Mouse (Mus musculus): Measurements from ENCODE around the gene Cyb5b. TPM values are rescaled to one million over a fixed set of nuclear protein-coding genes. Genes with fewer than 3 reads are reported as not detected.

Gene Cyb5b
- polyA plus RNA-seq, 1 experiment, result 19.4 TPM

- TF ChIP-seq POLR2A (IDR thresholded peaks at IDR 0.05; ENCODE audit: borderline replicate concordance, control insufficient read depth, low read depth, low read length) (no peak), CTCF (IDR thresholded peaks at IDR 0.05; ENCODE audit: control insufficient read depth, insufficient read depth, low read length) (no peak)
- Histone ChIP-seq H3K4me3 (replicated peaks; ENCODE audit: control insufficient read depth, low read depth, low read length) (no peak overlapping the region), H3K27ac (ENCODE audit: control insufficient read depth, insufficient read depth, low read depth, low read length, poor library complexity) (no peak overlapping the region), H3K4me1 (ENCODE audit: control insufficient read depth, insufficient read depth, low read length) (peaks cover under 1% of the 10 kb centered on the region)
- WGBS, result 85% methylated on average over 5 of the region's 5 CpGs
Measured at GRCm38 (mm10) chr8:107167848-107168247, 17.4 kb downstream of the Cyb5b start.

GRCm38 (mm10) chr8:107172152-107172551 lies 21.7 kb downstream of the Cyb5b start:
- Histone ChIP-seq H3K4me1 (ENCODE audit: control insufficient read depth, insufficient read depth, low read length) (no peaks in the 10 kb centered on the region; the same call in 1 of the 2 replicates), H3K27ac (ENCODE audit: control insufficient read depth, insufficient read depth, low read depth, low read length, poor library complexity) (no peak overlapping the region), H3K4me3 (replicated peaks; ENCODE audit: control insufficient read depth, low read depth, low read length) (no peak overlapping the region)
- 85% methylated on average over 8 of the region's 8 CpGs for WGBS
- TF ChIP-seq CTCF (IDR thresholded peaks at IDR 0.05; ENCODE audit: control insufficient read depth, insufficient read depth, low read length) (no peak), POLR2A (IDR thresholded peaks at IDR 0.05; ENCODE audit: borderline replicate concordance, control insufficient read depth, low read depth, low read length) (no peak)

GRCm38 (mm10) chr8:107172969-107173645 lies 22.7 kb downstream of the Cyb5b start:
- H3K4me1 ChIP-seq (ENCODE audit: control insufficient read depth, insufficient read depth, low read length), result no peaks in the 10 kb centered on the region
- WGBS, result 85% methylated on average over 9 of the region's 9 CpGs
- no peak overlapping the region for H3K4me3 ChIP-seq (replicated peaks; ENCODE audit: control insufficient read depth, low read depth, low read length)
- no peak for TF ChIP-seq CTCF (IDR thresholded peaks at IDR 0.05; ENCODE audit: control insufficient read depth, insufficient read depth, low read length)
- no peak for TF ChIP-seq POLR2A (IDR thresholded peaks at IDR 0.05; ENCODE audit: borderline replicate concordance, control insufficient read depth, low read depth, low read length)
- no peak overlapping the region for H3K27ac ChIP-seq (ENCODE audit: control insufficient read depth, insufficient read depth, low read depth, low read length, poor library complexity)

- H3K4me3 ChIP-seq (replicated peaks; ENCODE audit: control insufficient read depth, low read depth, low read length), result no peak overlapping the region
- TF ChIP-seq POLR2A (IDR thresholded peaks at IDR 0.05; ENCODE audit: borderline replicate concordance, control insufficient read depth, low read depth, low read length) (no peak), CTCF (IDR thresholded peaks at IDR 0.05; ENCODE audit: control insufficient read depth, insufficient read depth, low read length) (no peak)
- WGBS, result 87% methylated on average over 6 of the region's 6 CpGs
- no peaks in the 10 kb centered on the region for H3K4me1 ChIP-seq (ENCODE audit: control insufficient read depth, insufficient read depth, low read length)
- no peak overlapping the region for H3K27ac ChIP-seq (ENCODE audit: control insufficient read depth, insufficient read depth, low read depth, low read length, poor library complexity)
Measured at GRCm38 (mm10) chr8:107181122-107181521, 30.7 kb downstream of the Cyb5b start.

GRCm38 (mm10) chr8:107184996-107185395 lies 34.6 kb downstream of the Cyb5b start:
- H3K4me1 ChIP-seq (ENCODE audit: control insufficient read depth, insufficient read depth, low read length), result no peaks in the 10 kb centered on the region
- 69% methylated on average over 3 of the region's 3 CpGs for WGBS
- H3K27ac ChIP-seq (ENCODE audit: control insufficient read depth, insufficient read depth, low read depth, low read length, poor library complexity), result no peak overlapping the region
- no peak overlapping the region for H3K4me3 ChIP-seq (replicated peaks; ENCODE audit: control insufficient read depth, low read depth, low read length)
- no peak for TF ChIP-seq CTCF (IDR thresholded peaks at IDR 0.05; ENCODE audit: control insufficient read depth, insufficient read depth, low read length)
- no peak for TF ChIP-seq POLR2A (IDR thresholded peaks at IDR 0.05; ENCODE audit: borderline replicate concordance, control insufficient read depth, low read depth, low read length)

- Histone ChIP-seq H3K4me1 (ENCODE audit: control insufficient read depth, insufficient read depth, low read length) (no peaks in the 10 kb centered on the region), H3K4me3 (replicated peaks; ENCODE audit: control insufficient read depth, low read depth, low read length) (no peak overlapping the region), H3K27ac (ENCODE audit: control insufficient read depth, insufficient read depth, low read depth, low read length, poor library complexity) (no peak overlapping the region)
- 75% methylated on average over 15 of the region's 15 CpGs for WGBS
- TF ChIP-seq POLR2A (IDR thresholded peaks at IDR 0.05; ENCODE audit: borderline replicate concordance, control insufficient read depth, low read depth, low read length), result no peak
- no peak for TF ChIP-seq CTCF (IDR thresholded peaks at IDR 0.05; ENCODE audit: control insufficient read depth, insufficient read depth, low read length)
Measured at GRCm38 (mm10) chr8:107186659-107187390, 36.4 kb downstream of the Cyb5b start.

- Histone ChIP-seq H3K27ac (ENCODE audit: control insufficient read depth, insufficient read depth, low read depth, low read length, poor library complexity) (no peak overlapping the region), H3K4me3 (replicated peaks; ENCODE audit: control insufficient read depth, low read depth, low read length) (no peak overlapping the region), H3K4me1 (ENCODE audit: control insufficient read depth, insufficient read depth, low read length) (no peaks in the 10 kb centered on the region)
- no peak for TF ChIP-seq CTCF (IDR thresholded peaks at IDR 0.05; ENCODE audit: control insufficient read depth, insufficient read depth, low read length)
- TF ChIP-seq POLR2A (IDR thresholded peaks at IDR 0.05; ENCODE audit: borderline replicate concordance, control insufficient read depth, low read depth, low read length), result no peak
- WGBS, result 77% methylated on average over 5 of the region's 5 CpGs
Measured at GRCm38 (mm10) chr8:107187631-107188030, 37.2 kb downstream of the Cyb5b start.

GRCm38 (mm10) chr8:107192631-107193030 lies 42.2 kb downstream of the Cyb5b start:
- Histone ChIP-seq H3K27ac (ENCODE audit: control insufficient read depth, insufficient read depth, low read depth, low read length, poor library complexity) (no peak overlapping the region), H3K4me3 (replicated peaks; ENCODE audit: control insufficient read depth, low read depth, low read length) (no peak overlapping the region), H3K4me1 (ENCODE audit: control insufficient read depth, insufficient read depth, low read length) (no peaks in the 10 kb centered on the region)
- WGBS, result 78% methylated on average over 8 of the region's 8 CpGs
- no peak for TF ChIP-seq CTCF (IDR thresholded peaks at IDR 0.05; ENCODE audit: control insufficient read depth, insufficient read depth, low read length)
- no peak for TF ChIP-seq POLR2A (IDR thresholded peaks at IDR 0.05; ENCODE audit: borderline replicate concordance, control insufficient read depth, low read depth, low read length)
